Mouse (Mus musculus): ENCODE data around the gene Gm20683.

GRCm38 (mm10) chr17:25844396-25844901 is 2.9 kb upstream of the Gm20683 start, which contains the start of gene Rhot2:
- peak; percentile 61 for TF ChIP-seq CTCF (IDR thresholded peaks at IDR 0.05; ENCODE audit: low read depth, low read length)
- peak; percentile 83; the same call in 1 of the 2 replicates for TF ChIP-seq POLR2A (IDR thresholded peaks at IDR 0.05; ENCODE audit: extremely low read depth, insufficient read depth, low read length)

Measured in liver, adult 2 months (tissue).